Mouse (Mus musculus) heart, postnatal 0 days (tissue): ENCODE data around the gene Tmem8b.

Experiments used
- CTCF ChIP-seq: IDR thresholded peaks from 2 replicates; pipeline ENCODE4 v1.5.1; 2016; ENCODE audit warnings: antibody characterized with exemption, control low read depth, low read depth
- EP300 ChIP-seq: IDR thresholded peaks from 2 replicates; pipeline ENCODE4 v1.6.1; 2016; ENCODE audit warnings: antibody characterized with exemption, low read depth

DNA sequence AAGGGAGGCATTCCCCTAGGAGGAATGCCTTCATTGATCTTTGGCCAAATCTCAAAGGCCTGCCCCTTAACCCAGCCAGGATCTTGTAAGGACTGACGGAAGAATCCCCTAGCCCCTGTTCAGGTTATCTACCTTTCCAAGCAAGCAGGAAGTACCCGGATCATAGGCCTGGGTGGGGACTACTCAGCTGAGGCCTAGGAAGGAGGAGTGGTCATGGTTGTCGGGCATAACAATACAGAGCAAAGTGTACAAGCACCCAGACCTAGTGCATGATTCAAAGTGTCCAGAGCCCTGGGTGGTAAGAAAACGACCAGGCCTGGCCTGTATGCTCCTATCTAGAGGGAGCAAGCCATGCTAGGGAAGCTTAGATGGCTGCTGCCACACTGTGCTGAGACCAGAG lies 6.8 kb downstream of the Tmem8b start:
- TF ChIP-seq CTCF: no peak
- no peak for TF ChIP-seq EP300
